Mouse (Mus musculus) gastrocnemius, postnatal 10 days (tissue): ENCODE results near the gene Dnajc22. TPM values are rescaled to one million over a fixed set of nuclear protein-coding genes. Genes with fewer than 3 reads are reported as not detected.
"Not testable (repeated sequence)": the region's sequence is repeated elsewhere in the genome, so short reads cannot be mapped to it uniquely, and the experiment has no call there.

Source experiments
- DNase-seq: peaks from one replicate; pipeline ENCODE4 v3.0.0; 2021; ENCODE audit warnings: mixed read lengths
- long read RNA-seq, 2 experiments: library from polyadenylated mRNA; stranded (forward); transcript quantifications; one replicate each; pipeline ENCODE4 v2.0.0; 2021
- total RNA-seq, 2 experiments: library from RNA; stranded (reverse); gene quantifications; 2 replicates each; pipeline ENCODE4 v1.2.3; 2021

The Dnajc22 gene
- under 1 TPM in 1 of 2 experiments, not detected in 1; 0.50 TPM for total RNA-seq
- long read RNA-seq, experiment 1, partial matches to known transcripts, result 0 of 1 reads
- long read RNA-seq, experiment 1, other reads (novel, unspliced or antisense), result 1 of 1 reads
- long read RNA-seq, experiment 2, result 0 reads

DNA sequence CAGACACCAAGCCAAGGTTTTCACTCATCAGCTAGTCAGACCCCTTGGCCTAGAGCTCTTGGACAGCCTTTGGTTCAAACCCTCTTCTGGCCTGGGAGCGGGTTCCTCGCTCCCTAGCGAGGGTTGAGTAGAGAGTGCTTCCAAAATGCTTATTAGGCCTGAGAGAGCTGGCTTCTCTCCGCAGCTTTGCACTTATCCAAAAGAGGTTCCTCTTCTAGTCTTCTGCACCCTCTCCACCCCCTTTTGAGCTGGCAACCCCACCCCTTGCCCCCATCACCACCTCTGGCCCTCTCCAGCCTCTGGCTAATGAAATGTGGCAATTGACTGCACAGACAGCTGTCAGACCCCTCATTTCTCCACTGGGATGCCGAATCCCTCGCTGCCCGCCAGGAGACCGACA, at the start of gene Dnajc22:
Gene Dnajc22, plus strand, starts transcription at position 301 of the 400 bp plus-strand sequence.
- no peak for DNase-seq

DNA sequence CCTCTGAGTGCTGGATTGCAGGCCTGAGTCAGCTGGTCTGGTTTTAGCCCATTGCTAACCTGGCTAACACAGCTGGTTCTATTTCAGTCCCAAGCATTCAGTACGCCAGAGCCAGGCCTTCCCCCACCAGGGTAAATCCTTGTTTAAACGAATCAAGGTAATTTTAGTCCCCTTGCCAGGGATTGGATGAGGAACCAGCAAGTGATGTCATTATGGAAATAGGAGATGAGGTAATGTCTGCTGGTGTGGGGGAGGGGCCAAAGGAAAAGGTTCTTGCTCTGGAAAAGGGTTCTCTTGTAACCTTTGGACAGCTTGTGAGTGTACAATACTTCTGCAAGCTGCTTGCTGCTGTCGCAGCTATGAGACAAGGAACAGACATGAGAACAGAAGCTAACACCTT, 48.1 kb upstream of the Dnajc22 start:
- no peak for DNase-seq

DNA sequence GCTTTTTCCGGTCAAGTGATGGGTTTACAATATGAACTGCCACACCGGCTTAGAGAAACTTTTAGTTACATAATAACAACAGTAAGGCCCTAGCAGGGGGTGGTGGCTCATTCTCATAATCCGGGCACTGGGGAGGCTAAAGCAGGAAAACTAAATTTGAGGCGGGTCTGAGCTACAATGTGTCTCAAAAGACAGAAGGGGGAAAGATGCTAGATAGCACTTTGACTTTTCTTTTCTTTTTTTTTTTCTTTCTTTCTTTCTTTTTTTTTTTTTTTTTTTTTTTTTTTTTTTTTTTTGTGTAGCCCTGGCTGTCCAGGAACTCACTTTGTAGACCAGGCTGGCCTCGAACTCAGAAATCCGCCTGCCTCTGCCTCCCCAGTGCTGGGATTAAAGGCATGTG, 47.2 kb upstream of the Dnajc22 start:
- not testable (repeated sequence) for DNase-seq

DNA sequence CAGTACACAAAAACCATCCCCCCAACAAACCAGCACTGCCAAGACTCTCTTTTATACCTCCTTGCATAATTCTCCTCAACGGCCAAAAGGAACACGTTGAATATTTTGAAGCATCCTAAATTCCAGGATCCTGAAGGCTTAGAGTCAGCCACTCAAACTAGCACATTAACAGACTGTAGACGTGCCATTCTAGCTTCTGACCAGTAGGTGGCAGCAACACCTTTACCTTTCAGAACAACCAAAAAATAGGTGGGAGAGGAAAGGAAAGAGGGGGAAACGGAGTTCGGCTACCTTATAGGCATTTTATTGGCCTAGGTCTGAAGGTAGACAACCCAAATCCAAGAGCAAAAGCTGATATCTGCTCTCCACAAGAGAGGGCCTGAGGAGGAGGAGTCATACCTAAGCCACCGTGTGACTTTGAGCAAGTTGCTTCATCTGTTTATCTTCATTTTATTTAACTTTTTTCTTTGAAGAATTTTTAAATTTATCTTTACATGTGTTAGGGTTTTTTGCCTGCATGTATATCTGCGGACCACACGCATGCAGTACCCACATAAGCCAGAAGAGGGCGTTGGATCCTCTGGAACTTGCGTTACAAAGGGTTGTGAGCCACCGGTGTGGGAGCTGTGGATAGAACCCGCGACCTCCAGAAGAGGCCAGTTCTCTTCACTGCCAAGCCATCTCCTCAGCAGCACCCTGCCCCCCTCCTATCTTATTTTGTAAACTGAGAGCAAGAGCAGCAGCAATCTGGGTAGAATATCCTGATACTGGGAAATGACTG, 43.3 kb upstream of the Dnajc22 start:
- DNase-seq, result no peak

DNA sequence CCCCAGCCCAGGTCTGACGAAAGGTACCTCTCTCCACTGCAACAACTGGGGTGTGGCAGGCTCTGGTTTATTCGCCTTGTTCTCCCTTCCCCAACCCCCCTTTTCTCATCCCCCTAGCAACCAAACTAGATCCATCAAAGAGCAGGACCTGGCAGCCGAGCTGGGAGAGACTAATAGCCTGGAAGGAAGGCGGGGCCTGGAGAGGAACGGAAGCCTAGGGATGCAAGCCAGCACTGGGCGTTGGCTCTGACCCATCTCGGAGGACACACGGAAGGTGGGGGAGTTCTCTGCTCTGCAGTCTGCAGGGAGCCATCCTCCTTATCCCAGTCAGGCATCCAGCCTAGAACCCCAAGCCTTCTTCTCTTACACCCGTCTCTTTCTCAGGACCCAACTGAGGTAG, 39.6 kb upstream of the Dnajc22 start:
- no peak for DNase-seq

DNA sequence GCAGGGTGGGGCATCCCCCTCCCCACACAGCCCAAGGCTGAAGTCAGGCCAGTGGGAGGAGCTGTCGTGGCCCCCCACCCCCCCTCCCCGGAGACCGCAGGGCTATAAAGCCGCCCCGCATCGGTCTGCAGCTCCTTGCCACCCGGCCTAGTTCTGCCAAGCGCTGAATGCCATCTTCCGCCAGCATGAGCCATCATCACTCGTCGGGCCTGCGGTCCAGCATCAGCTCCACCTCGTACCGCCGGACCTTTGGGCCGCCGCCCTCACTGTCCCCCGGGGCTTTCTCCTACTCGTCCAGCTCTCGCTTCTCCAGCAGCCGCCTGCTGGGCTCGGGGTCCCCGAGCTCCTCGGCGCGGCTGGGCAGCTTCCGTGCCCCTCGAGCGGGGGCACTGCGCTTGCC, 37.9 kb upstream of the Dnajc22 start, which contains the start of gene Prph:
Gene Prph, plus strand, starts transcription at position 135 of the 400 bp plus-strand sequence.
- no peak for DNase-seq

DNA sequence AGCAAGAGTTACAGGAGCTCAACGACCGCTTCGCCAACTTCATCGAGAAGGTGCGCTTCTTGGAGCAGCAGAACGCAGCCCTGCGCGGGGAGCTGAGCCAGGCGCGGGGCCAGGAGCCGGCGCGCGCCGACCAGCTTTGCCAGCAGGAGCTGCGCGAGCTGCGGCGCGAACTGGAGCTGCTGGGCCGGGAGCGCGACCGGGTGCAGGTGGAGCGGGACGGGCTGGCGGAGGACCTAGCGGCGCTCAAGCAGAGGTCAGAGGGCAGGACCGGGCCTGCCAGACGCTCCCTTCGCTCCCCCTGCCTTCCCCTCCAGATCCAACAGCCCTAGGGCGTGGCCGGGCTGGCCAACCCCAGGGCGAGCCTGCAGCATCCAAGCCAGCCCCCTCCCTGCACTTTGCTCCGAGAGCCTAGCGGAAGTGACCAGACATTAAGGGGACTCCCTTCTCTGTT, 37.4 kb upstream of the Dnajc22 start:
- DNase-seq, result peak; percentile 48

DNA sequence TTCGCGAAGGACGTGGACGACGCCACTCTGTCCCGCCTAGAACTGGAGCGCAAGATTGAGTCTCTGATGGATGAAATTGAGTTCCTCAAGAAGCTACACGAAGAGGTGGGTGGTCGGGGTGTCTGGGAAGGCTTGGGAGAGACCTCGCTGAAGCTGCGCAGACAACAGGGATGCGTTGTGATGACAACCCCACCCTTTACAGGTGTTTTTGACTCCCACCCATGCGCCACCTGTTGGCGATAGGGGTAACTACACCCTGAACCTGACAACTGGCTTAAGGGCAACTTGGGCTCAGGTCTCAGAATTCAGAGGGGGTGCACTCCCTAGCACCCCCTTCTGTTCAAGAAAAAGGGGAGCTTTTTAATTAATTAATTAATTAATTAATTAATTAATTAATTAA, 36.6 kb upstream of the Dnajc22 start:
- no peak for DNase-seq

DNA sequence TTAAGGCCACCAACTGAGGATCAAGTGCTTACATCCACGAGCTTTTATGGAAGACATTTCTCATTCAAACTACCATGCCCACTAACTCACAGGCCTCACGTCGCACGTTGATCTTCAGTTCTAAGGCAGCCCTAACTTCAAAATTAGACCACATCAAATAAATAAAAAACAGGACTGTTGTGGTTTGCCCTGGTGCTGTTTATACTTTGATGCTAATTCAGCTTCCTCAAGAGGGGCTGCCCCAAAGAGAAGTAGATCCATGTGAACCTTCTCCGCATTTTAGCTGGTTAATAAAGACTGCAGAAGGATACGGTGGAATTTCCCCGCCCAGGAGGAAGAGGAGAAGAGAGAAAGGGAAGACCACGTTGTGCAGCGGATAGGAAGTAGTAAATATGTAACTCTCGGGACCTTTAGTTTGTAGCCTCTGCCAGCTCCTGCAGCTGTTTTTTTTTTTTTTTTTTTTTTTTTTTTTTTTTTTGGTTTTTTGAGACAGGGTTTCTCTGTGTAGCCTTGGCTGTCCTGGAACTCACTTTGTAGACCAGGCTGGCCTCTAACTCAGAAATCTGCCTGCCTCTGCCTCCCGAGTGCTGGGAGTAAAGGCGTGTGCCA, 27.3 kb upstream of the Dnajc22 start:
- no peak for DNase-seq

DNA sequence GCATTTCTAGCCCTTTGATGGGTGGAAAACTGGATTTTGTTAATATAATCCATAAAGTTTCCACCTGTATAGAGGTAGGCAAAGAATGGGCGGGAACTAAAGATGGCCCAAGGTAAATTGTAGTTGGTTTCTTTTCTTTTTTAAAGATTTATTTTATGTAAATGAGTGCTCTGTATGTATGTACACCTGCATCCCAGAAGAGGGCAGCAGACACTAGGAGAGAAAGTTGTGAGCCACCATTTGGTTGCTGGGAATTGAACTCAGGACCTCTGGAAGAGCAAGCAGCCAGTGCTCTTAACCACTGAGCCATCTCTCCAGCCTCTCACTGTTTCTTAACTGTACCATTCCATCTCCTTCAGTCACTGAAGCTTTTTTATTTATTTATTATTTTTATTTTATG, 21.0 kb upstream of the Dnajc22 start:
- DNase-seq, result no peak

DNA sequence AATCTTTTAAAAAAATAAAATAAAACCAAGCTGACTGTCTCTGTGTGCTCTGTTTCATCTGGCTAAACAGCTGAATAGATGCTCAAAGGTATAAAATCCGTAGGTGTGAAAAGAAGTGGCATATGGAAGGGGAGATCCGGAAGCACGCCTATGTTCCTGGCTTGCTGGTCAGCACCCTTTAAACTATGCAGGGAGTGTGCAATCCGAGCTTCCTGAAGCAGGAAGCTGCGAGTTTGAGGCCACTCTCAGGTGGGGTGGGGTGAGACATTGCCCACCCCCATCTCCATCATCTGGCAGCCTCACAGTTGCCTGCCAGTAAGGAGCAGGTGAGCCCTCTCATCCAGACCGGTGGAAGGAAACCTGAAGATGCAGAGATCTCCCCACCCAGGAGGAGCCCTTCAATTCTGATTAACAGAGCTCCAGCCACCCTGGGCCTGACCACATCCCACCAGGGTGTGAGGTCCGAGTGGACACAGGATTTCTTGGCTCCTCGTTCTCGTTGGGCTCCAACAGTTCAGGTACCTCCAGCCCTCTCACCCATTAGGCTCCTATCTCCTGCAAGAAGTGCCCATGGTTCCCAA, 18.9 kb upstream of the Dnajc22 start, which contains the start of gene Troap:
Gene Troap, plus strand, starts transcription at position 557 of the 581 bp plus-strand sequence.
- DNase-seq, result no peak

DNA sequence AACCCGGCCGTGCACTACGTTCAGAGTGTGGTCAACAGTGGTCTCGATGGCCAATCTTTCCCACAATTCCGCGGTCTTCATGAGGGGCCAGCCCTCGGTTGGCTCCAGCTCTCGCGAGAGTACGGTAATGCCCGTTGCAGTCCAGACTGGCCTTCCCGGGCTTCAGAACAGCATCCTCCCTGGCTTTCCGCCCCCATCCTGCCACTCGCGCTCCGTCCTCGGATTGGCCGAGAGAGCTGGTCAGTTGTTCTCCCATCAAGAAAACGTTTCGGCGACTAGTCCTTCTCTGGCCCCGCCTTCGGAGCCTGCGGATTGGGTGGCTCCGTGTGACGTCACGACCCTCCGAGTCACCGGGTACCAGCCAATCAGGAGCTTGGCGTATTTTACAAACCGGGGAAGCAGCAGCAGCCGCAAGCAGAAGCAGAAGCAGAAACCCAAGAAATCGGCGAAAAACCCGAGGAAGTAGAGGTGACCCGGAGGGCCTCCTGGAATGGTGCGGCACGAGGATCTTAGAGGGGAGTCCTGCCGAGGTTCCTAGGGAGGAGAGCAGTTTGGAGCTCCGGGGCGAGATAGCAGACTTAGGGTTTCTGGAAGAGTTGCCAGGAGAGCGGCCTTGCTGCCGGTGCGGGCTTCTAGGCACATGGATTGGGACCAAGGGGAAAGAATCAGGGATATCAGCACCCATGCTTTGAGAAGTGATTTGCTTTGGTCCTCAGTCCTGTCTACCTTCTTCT, 18.2 kb upstream of the Dnajc22 start:
- DNase-seq, result peak; percentile 97

DNA sequence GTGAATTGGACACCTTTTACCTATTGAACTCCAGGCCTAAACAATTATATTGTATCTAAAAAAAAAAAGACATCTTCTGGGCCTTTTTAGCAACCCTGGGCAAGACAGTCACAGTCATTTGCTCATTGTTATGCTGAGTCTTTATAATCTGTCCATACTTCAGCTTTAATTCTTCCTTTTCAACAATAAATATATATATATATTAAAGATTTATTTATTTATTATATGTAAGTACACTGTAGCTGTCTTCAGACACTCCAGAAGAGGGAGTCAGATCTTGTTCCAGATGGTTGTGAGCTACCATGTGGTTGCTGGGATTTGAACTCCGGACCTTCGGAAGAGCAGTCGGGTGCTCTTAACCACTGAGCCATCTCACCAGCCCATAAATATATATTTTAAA, 17.0 kb upstream of the Dnajc22 start:
- DNase-seq, result not testable (repeated sequence)

DNA sequence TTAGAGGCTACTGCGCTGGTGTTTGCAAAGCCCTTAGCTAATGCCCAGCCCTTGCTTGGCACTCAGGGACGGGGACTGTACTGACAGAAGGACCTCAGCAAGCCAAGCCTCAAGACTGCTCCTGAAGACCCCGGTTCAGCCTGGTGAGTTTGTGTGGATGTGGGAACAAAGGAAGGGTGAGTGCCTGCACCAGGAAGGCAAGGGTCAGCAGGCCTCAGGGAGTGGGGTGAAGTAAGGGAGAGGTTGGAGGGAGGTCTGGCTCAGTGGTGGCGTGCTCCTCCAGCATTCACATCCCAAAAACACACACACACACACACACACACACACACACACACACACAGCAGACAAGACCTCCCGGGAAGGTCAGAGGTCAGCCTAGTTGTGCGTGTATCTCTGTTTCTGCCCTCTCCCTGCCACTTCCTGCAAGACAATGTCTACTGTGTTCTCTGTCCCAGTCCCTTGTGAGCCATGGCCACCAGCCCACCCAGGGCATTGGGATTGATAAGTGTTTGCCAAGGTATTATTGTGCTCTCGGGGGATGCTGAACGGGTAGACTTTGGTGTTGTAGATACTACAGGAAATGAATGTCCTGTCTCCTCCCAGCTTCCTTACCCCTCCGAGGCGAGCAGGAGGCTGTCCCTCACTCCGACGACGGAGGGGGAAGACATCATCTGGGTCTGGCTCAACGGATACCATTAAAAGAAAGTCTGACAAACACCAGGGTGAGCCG, 14.6 kb upstream of the Dnajc22 start:
- no peak for DNase-seq

DNA sequence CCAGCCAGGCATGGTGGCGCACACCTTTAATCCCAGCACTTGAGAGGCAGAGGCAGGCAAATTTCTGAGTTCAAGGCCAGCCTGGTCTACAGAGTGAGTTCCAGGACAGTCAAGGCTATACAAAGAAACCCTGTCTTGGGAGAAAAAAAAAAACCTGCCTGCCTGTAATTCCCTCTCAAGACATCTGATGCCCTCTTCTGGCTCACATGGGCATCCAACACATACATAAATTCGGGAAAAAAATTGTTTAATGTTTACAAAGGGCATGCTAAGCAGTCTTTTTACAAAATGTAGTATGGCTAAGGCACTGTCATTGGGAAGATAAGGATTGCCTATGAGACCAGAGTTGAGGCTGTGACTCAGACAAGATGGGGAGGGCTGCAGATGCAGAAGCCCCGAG, 13.2 kb upstream of the Dnajc22 start:
- no peak for DNase-seq

DNA sequence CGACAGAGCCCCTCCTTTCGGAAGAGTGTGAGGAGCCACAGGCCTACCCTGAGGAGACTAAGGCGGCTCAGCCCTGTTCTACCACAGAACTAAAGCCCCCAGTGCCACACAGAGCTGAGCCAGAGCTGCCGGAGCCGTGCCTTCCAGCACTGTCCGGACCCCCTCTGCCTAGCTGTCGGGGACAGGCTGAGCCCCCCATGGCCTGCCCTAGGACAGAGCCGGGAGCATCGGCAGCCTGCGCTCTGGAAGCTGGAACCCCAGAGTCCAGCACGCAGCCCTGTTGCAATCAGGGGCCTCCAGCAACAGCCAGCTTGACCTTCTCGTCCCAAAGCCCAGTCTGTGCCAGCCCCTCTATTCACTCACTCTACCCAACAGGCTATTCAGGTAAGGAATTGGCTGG, 10.6 kb upstream of the Dnajc22 start:
- DNase-seq, result no peak

DNA sequence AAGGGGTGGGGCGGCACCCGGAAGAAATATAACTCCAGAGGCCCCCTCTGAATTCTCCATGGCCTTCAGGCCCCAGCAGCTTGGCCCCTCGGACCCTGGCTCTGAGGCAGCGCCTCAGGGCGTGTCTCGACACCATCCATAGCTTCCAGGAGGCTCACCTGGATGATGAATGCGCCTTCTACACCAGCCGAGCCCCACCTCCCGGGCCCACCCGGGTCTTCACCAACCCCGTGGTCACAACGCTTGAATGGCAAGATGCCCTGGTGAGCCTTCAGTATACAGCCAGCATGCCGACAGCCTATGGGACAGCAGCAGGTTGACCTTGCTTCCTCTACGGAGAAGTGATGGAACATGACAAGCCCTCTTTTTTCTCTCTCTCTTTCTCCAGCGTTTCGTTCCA, 10.1 kb upstream of the Dnajc22 start:
- no peak for DNase-seq

DNA sequence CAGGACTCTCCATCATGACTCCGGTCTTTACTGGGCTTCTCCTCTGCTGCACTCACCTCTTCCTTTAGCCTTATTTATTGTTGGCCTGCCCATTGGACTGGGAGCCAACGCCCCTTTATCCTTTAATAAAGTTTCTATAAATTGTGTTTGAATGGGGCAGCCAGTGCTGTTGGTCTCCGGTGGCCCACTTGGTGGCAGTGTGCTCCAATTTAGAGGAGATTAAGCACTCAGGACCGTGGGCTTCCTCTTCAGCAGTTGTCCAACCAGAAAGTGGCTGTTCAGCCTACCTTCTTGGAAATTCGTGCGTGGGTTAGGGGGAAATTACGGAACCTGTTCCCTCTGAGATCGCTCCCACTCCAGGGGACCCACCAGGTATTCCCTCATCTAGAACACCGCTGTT, 9.7 kb upstream of the Dnajc22 start:
- DNase-seq, result peak; percentile 46

DNA sequence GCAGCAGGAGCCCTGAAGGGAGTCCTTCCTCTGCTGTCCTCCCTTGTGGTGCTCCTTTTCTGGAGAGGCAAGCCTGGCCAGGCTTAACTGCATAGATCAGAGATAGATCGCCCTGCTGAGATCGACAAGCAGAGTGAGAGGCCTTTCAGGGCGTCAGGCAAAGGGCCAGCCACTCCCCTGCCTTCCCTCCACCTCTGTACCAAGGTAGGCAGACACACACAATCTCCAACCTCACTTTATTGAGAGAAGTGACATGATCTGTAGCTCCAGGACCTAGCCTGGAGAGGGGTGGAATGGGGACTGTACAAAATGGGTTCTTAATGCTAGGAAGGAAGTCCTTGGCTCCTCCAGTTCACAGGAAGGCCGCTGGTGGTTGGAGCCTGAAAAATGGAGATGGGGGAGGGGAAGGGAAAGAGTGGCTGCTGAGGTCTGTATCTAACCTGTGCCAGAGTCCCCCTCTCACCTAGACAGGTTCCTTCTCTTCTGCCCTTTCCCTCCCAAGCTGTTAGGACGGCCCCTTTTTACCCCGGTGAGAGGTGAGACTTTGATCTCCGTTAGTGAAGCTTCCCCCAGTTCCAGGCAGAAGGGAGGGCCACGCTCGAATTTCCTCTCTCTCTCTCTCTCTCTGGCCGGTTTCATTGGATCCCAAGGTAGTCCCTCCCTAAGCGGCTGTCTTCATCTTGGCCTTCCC, 9.0 kb upstream of the Dnajc22 start:
- DNase-seq, result no peak

DNA sequence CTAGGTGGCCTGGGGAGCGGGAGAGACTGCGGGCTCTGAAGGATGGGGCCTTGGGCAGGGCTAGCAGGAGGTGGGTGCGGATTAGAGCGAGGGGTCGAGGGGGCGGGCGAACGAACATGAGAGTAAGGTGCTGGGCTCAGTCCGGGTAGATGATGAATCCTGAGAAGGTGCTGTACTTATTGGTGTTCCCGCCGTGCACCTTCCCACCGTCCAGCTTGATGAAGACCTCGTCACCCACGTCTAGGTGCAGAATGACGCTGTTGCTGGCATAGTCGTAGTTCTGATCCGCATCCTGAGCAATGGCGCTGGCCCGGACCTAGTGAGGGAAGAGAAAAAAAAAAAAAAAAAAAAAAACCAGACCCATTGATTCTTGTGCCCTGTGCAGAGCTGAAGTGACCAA, 8.4 kb upstream of the Dnajc22 start:
- DNase-seq, result no peak

DNA sequence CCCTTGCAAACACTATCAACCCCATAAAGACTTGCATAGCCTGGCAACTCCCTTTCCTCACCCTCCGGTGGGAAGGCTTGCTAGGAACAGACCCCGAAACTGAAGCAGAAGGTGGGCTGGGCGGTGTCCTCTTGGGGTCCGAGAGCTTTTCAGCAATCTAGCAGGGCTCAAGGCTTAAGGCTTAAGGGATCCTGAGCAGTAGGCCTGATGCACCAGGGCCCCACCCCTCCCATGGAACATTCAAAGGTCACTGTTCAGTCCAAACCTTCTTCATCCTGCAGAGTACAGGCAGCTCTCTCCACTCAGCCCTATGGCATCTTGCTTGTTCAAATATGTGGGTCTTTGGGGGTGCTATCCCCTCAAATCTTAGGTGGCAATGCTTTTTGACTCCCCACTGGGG, 7.0 kb upstream of the Dnajc22 start:
- DNase-seq, result no peak
